Mouse (Mus musculus) cerebellum, postnatal 10 days (tissue): Measurements from ENCODE around the gene Tex26.

Source experiments
- DNase-seq, 2 experiments: peaks; one replicate each; pipeline ENCODE4 v3.0.0; 2021; ENCODE audit warnings: mixed read lengths in 2 of 2

Gene Tex26

GRCm38 (mm10) chr5:149434141-149434690, 5.2 kb upstream of the Tex26 start:
- DNase-seq: no peak

- DNase-seq: no peak
Measured at GRCm38 (mm10) chr5:149436541-149436940, 2.9 kb upstream of the Tex26 start.

GRCm38 (mm10) chr5:149437150-149437549, 2.3 kb upstream of the Tex26 start:
- DNase-seq: no peak

- peak; percentile 99 for DNase-seq
Measured at GRCm38 (mm10) chr5:149440180-149440573, 717 bp downstream of the Tex26 start.

- peak; percentile 76 to 79 for DNase-seq
Measured at GRCm38 (mm10) chr5:149441646-149442276, 2.3 kb downstream of the Tex26 start.

GRCm38 (mm10) chr5:149442277-149442660, 2.8 kb downstream of the Tex26 start:
- peak; percentile 86 to 91 for DNase-seq

GRCm38 (mm10) chr5:149444451-149444850, 5.0 kb downstream of the Tex26 start:
- DNase-seq: peak; percentile 90 to 94

- no peak for DNase-seq
Measured at GRCm38 (mm10) chr5:149446495-149446894, 7.0 kb downstream of the Tex26 start.

- peak; percentile 36 to 57 for DNase-seq
Measured at GRCm38 (mm10) chr5:149447733-149448132, 8.3 kb downstream of the Tex26 start.

GRCm38 (mm10) chr5:149449406-149449805, 9.9 kb downstream of the Tex26 start:
- DNase-seq: peak; percentile 69 to 74

GRCm38 (mm10) chr5:149451209-149451681, 11.8 kb downstream of the Tex26 start:
- no peak for DNase-seq

GRCm38 (mm10) chr5:149454281-149454680, 14.8 kb downstream of the Tex26 start:
- DNase-seq: peak; percentile 80 to 81

GRCm38 (mm10) chr5:149456544-149456943, 17.1 kb downstream of the Tex26 start:
- peak in 1 of 2 experiments; percentile 41 for DNase-seq

GRCm38 (mm10) chr5:149462071-149462470, 22.6 kb downstream of the Tex26 start:
- no peak for DNase-seq

- DNase-seq: peak in 1 of 2 experiments; percentile 39
Measured at GRCm38 (mm10) chr5:149465305-149465704, 25.8 kb downstream of the Tex26 start.

- peak; percentile 37 to 57 for DNase-seq
Measured at GRCm38 (mm10) chr5:149474142-149474541, 34.7 kb downstream of the Tex26 start.

GRCm38 (mm10) chr5:149474701-149475468, 35.4 kb downstream of the Tex26 start:
- DNase-seq: no peak

GRCm38 (mm10) chr5:149481920-149482319, 42.5 kb downstream of the Tex26 start:
- no peak for DNase-seq

GRCm38 (mm10) chr5:149483321-149484052, 44.0 kb downstream of the Tex26 start:
- no peak for DNase-seq

GRCm38 (mm10) chr5:149484270-149484669, 44.8 kb downstream of the Tex26 start:
- no peak for DNase-seq

- DNase-seq: no peak
Measured at GRCm38 (mm10) chr5:149485447-149485846, 46.0 kb downstream of the Tex26 start.

GRCm38 (mm10) chr5:149488360-149489021, 49.0 kb downstream of the Tex26 start:
- peak; percentile 38 to 67 for DNase-seq
